Mouse (Mus musculus): ENCODE data around the gene Ifng. TPM values are rescaled to one million over a fixed set of nuclear protein-coding genes. Genes with fewer than 3 reads are reported as not detected.

Gene Ifng
- polyA plus RNA-seq, 2 experiments: not detected

- no peaks in the 10 kb centered on the region for H3K27me3 ChIP-seq (ENCODE audit: control insufficient read depth, insufficient read depth, low read length)
- 70% methylated on average over 8 of the region's 8 CpGs for WGBS (ENCODE audit: insufficient replicate concordance)
- no peaks in the 10 kb centered on the region for H3K9me3 ChIP-seq (ENCODE audit: control insufficient read depth, low read length)
- no peak for DNase-seq (ENCODE audit: low read depth in 3 of 3, low spot score in 3 of 3)
- no peak for TF ChIP-seq CTCF (IDR thresholded peaks at IDR 0.05; ENCODE audit: low read depth)
- TF ChIP-seq EP300 (IDR thresholded peaks at IDR 0.05; ENCODE audit: low read depth): no peak
- no peak overlapping the region for H3K27ac ChIP-seq
- no peak overlapping the region for H3K4me2 ChIP-seq (ENCODE audit: low read depth)
- H3K4me3 ChIP-seq (ENCODE audit: insufficient read depth in 1 of 2, low read depth in 2 of 2, low read length in 2 of 2): no peak overlapping the region
- no peak for ATAC-seq (ENCODE audit: insufficient read depth)
- H3K9ac ChIP-seq (replicated peaks): no peak overlapping the region
- H3K4me1 ChIP-seq (replicated peaks; ENCODE audit: control insufficient read depth in 2 of 2, insufficient read depth in 2 of 2, low read length in 1 of 2): no peaks in the 10 kb centered on the region
- H3K36me3 ChIP-seq (replicated peaks; ENCODE audit: control insufficient read depth, insufficient read depth, low read depth): no peaks in the 10 kb centered on the region
Observed at GRCm38 (mm10) chr10:118445502-118445901, 4.7 kb downstream of the Ifng start.

DNA sequence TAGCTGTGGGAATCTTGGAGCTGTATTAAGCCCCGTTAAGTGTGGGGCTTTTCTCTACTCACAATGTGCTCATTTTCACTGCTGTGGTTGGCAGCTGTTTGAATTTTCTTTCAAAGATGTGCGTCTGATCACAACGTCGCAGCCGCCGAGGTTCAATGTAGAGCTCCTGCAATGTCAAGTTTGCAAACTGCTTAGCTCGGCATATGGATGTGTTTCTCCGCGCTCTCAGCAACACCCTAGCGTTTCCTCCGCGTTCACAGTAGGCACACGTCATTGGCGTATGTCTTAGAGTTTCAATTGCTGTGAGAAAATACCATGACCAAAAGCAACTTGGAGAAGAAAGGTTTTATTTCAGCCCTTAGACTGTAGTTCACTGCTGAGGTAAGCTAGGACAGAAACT is 5.1 kb downstream of the Ifng start:
- TF ChIP-seq CTCF (IDR thresholded peaks at IDR 0.05; ENCODE audit: low read depth) (no peak), EP300 (IDR thresholded peaks at IDR 0.05; ENCODE audit: low read depth) (no peak)
- H3K9me3 ChIP-seq (ENCODE audit: control insufficient read depth, low read length): no peaks in the 10 kb centered on the region
- H3K4me2 ChIP-seq (ENCODE audit: low read depth): no peak overlapping the region
- no peaks in the 10 kb centered on the region for H3K4me1 ChIP-seq (replicated peaks; ENCODE audit: control insufficient read depth in 2 of 2, insufficient read depth in 2 of 2, low read length in 1 of 2)
- H3K36me3 ChIP-seq (replicated peaks; ENCODE audit: control insufficient read depth, insufficient read depth, low read depth): no peaks in the 10 kb centered on the region
- WGBS (ENCODE audit: insufficient replicate concordance): 77% methylated on average over 14 of the region's 14 CpGs
- no peaks in the 10 kb centered on the region for H3K27me3 ChIP-seq (ENCODE audit: control insufficient read depth, insufficient read depth, low read length)
- no peak overlapping the region for H3K27ac ChIP-seq
- no peak for DNase-seq (ENCODE audit: low read depth in 3 of 3, low spot score in 3 of 3)
- ATAC-seq (ENCODE audit: insufficient read depth): no peak
- no peak overlapping the region for H3K4me3 ChIP-seq (ENCODE audit: insufficient read depth in 1 of 2, low read depth in 2 of 2, low read length in 2 of 2)
- no peak overlapping the region for H3K9ac ChIP-seq (replicated peaks)

DNA sequence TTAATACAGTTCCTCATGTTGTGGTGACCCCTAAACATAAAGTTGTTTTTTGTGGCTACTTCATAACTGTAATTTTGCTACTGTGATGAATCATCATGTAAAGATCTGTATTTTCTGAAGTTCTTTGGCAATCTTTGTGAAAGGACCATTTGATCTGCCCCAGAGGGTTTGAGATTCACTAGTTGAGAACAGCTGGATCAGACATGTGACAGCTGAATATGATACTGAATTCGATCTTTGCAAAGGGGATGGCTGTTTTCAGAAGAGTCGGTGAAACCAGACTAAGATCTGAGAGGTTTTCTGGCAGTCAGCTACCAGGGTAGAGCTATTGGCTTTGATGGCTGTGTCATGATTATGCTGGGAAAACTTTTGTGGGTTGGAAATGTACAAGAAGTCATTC is 10.9 kb downstream of the Ifng start:
- H3K27ac ChIP-seq: no peak overlapping the region
- H3K4me3 ChIP-seq (ENCODE audit: insufficient read depth in 1 of 2, low read depth in 2 of 2, low read length in 2 of 2): no peak overlapping the region
- H3K9me3 ChIP-seq (ENCODE audit: control insufficient read depth, low read length): no peaks in the 10 kb centered on the region
- DNase-seq (ENCODE audit: low read depth in 3 of 3, low spot score in 3 of 3) (no peak), ATAC-seq (ENCODE audit: insufficient read depth) (no peak)
- 57% methylated on average over 2 of the region's 2 CpGs for WGBS (ENCODE audit: insufficient replicate concordance)
- H3K36me3 ChIP-seq (replicated peaks; ENCODE audit: control insufficient read depth, insufficient read depth, low read depth): no peaks in the 10 kb centered on the region
- H3K4me2 ChIP-seq (ENCODE audit: low read depth): no peak overlapping the region
- H3K27me3 ChIP-seq (ENCODE audit: control insufficient read depth, insufficient read depth, low read length): no peaks in the 10 kb centered on the region
- no peaks in the 10 kb centered on the region for H3K4me1 ChIP-seq (replicated peaks; ENCODE audit: control insufficient read depth in 2 of 2, insufficient read depth in 2 of 2, low read length in 1 of 2)
- no peak overlapping the region for H3K9ac ChIP-seq (replicated peaks)
- TF ChIP-seq CTCF (IDR thresholded peaks at IDR 0.05; ENCODE audit: low read depth) (no peak), EP300 (IDR thresholded peaks at IDR 0.05; ENCODE audit: low read depth) (no peak)

GRCm38 (mm10) chr10:118458729-118459128 is 17.9 kb downstream of the Ifng start:
- no peak for DNase-seq (ENCODE audit: low read depth in 3 of 3, low spot score in 3 of 3)
- no peaks in the 10 kb centered on the region for H3K36me3 ChIP-seq (replicated peaks; ENCODE audit: control insufficient read depth, insufficient read depth, low read depth)
- 56% methylated on average over 4 of the region's 4 CpGs for WGBS (ENCODE audit: insufficient replicate concordance)
- no peak overlapping the region for H3K27ac ChIP-seq
- TF ChIP-seq EP300 (IDR thresholded peaks at IDR 0.05; ENCODE audit: low read depth) (no peak), CTCF (IDR thresholded peaks at IDR 0.05; ENCODE audit: low read depth) (no peak)
- no peaks in the 10 kb centered on the region for H3K4me1 ChIP-seq (replicated peaks; ENCODE audit: control insufficient read depth in 2 of 2, insufficient read depth in 2 of 2, low read length in 1 of 2)
- no peak overlapping the region for H3K4me2 ChIP-seq (ENCODE audit: low read depth)
- H3K9ac ChIP-seq (replicated peaks): no peak overlapping the region
- no peaks in the 10 kb centered on the region for H3K27me3 ChIP-seq (ENCODE audit: control insufficient read depth, insufficient read depth, low read length)
- no peaks in the 10 kb centered on the region for H3K9me3 ChIP-seq (ENCODE audit: control insufficient read depth, low read length)
- no peak for ATAC-seq (ENCODE audit: insufficient read depth)
- no peak overlapping the region for H3K4me3 ChIP-seq (ENCODE audit: insufficient read depth in 1 of 2, low read depth in 2 of 2, low read length in 2 of 2)

GRCm38 (mm10) chr10:118461126-118461767 is 20.4 kb downstream of the Ifng start:
- H3K36me3 ChIP-seq (replicated peaks; ENCODE audit: control insufficient read depth, insufficient read depth, low read depth): no peaks in the 10 kb centered on the region
- WGBS (ENCODE audit: insufficient replicate concordance): 64% methylated on average over 6 of the region's 6 CpGs
- no peaks in the 10 kb centered on the region for H3K27me3 ChIP-seq (ENCODE audit: control insufficient read depth, insufficient read depth, low read length)
- no peak overlapping the region for H3K4me3 ChIP-seq (ENCODE audit: insufficient read depth in 1 of 2, low read depth in 2 of 2, low read length in 2 of 2)
- no peak overlapping the region for H3K27ac ChIP-seq
- no peak for ATAC-seq (ENCODE audit: insufficient read depth)
- H3K9ac ChIP-seq (replicated peaks): no peak overlapping the region
- no peaks in the 10 kb centered on the region for H3K9me3 ChIP-seq (ENCODE audit: control insufficient read depth, low read length)
- no peaks in the 10 kb centered on the region for H3K4me1 ChIP-seq (replicated peaks; ENCODE audit: control insufficient read depth in 2 of 2, insufficient read depth in 2 of 2, low read length in 1 of 2)
- TF ChIP-seq EP300 (IDR thresholded peaks at IDR 0.05; ENCODE audit: low read depth) (no peak), CTCF (IDR thresholded peaks at IDR 0.05; ENCODE audit: low read depth) (no peak)
- H3K4me2 ChIP-seq (ENCODE audit: low read depth): no peak overlapping the region
- DNase-seq (ENCODE audit: low read depth in 3 of 3, low spot score in 3 of 3): no peak

Data from liver, embryonic 14.5 days (tissue).